14 mouse cellular contexts compared by ENCODE assay signal in genomic region chr11:50062116-50062515, GRCm38 (mm10). TPM values are rescaled to one million over a fixed set of nuclear protein-coding genes. Genes with fewer than 3 reads are reported as not detected.
DNase-seq lines count a peak whose midpoint lies in the region; ATAC-seq and TF ChIP-seq lines count a peak whose summit lies in the region.
"Had no signal": no experiment of that assay in that cellular context is flagged by ENCODE, and none has a peak within 500 bp of the region (broad histone marks: within the 10 kb centered on the region; RNA-seq: fewer than 3 reads in every experiment).

No protein-coding gene starts in this region.

- peak overlapping the region; percentile 56 for H3K27ac ChIP-seq in heart, embryonic 13.5 days (replicated peaks)
- H3K27ac ChIP-seq in midbrain, postnatal 0 days (ENCODE audit: low read depth, low read length) = no peak overlapping the region
- H3K27ac ChIP-seq in midbrain, embryonic 13.5 days = no peak overlapping the region
- no peak overlapping the region for H3K27ac ChIP-seq in neural tube, embryonic 11.5 days (ENCODE audit: low read depth, low read length)
- H3K27ac ChIP-seq: forebrain, embryonic 10.5 days; gastrocnemius, adult 2 months; liver, embryonic 12.5 days; neural tube, embryonic 12.5 days had no signal

- H3K4me3 ChIP-seq in heart, embryonic 13.5 days = no peak overlapping the region
- H3K4me3 ChIP-seq in midbrain, postnatal 0 days (ENCODE audit: low read depth, low read length) = no peak overlapping the region
- H3K4me3 ChIP-seq in midbrain, embryonic 13.5 days (replicated peaks) = no peak overlapping the region
- H3K4me3 ChIP-seq in neural tube, embryonic 11.5 days (ENCODE audit: low read depth, low read length) = no peak overlapping the region
- H3K4me3 ChIP-seq: forebrain, embryonic 10.5 days; gastrocnemius, adult 2 months; liver, embryonic 12.5 days; megakaryocyte, embryonic 14.5 days; neural tube, embryonic 12.5 days had no signal

- H3K4me1 ChIP-seq in heart, embryonic 13.5 days = peaks cover 18% of the 10 kb centered on the region
- H3K4me1 ChIP-seq in midbrain, postnatal 0 days (ENCODE audit: insufficient read depth, low read length) = no peaks in the 10 kb centered on the region
- H3K4me1 ChIP-seq in midbrain, embryonic 13.5 days (replicated peaks) = peaks cover 3% of the 10 kb centered on the region; the same call in 1 of the 2 replicates
- H3K4me1 ChIP-seq in neural tube, embryonic 11.5 days (ENCODE audit: control insufficient read depth, insufficient read depth, low read length) = no peaks in the 10 kb centered on the region
- H3K4me1 ChIP-seq: liver, embryonic 12.5 days; neural tube, embryonic 12.5 days had no signal

- ATAC-seq in heart, embryonic 13.5 days (ENCODE audit: extremely low read depth, insufficient number of reproducible peaks, low FRiP score, low TSS enrichment) = no peak
- ATAC-seq in midbrain, postnatal 0 days (ENCODE audit: low FRiP score) = no peak
- no peak for ATAC-seq in midbrain, embryonic 13.5 days
- no peak for ATAC-seq in neural tube, embryonic 11.5 days (ENCODE audit: insufficient read depth, low FRiP score, low TSS enrichment)
- ATAC-seq: liver, embryonic 12.5 days had no signal

- no peak for DNase-seq in heart, adult 11 months
- peak; percentile 45 for DNase-seq in midbrain, postnatal 0 days (ENCODE audit: low spot score)
- peak; percentile 61 for DNase-seq in cerebellum, adult 9-11 months
- DNase-seq in neural tube, embryonic 11.5 days (ENCODE audit: low spot score) = peak; percentile 52
- DNase-seq in thymus, postnatal 25 days = no peak
- DNase-seq in gastrocnemius, postnatal 25 days = no peak
- DNase-seq: gastrocnemius, adult 2 months; kidney, postnatal 25 days had no signal

- 26% methylated on average over 7 of the region's 7 CpGs for WGBS in heart, embryonic 13.5 days
- 45% methylated on average over 7 of the region's 7 CpGs for WGBS in midbrain, postnatal 0 days
- WGBS in midbrain, embryonic 13.5 days = 60% methylated on average over 7 of the region's 7 CpGs
- WGBS in neural tube, embryonic 11.5 days = 41% methylated on average over 7 of the region's 7 CpGs

- no peaks in the 10 kb centered on the region for H3K27me3 ChIP-seq in heart, embryonic 13.5 days (replicated peaks)
- H3K27me3 ChIP-seq in midbrain, postnatal 0 days (ENCODE audit: insufficient read depth, low read length) = no peaks in the 10 kb centered on the region
- H3K27me3 ChIP-seq in midbrain, embryonic 13.5 days = no peaks in the 10 kb centered on the region
- no peaks in the 10 kb centered on the region for H3K27me3 ChIP-seq in neural tube, embryonic 11.5 days (ENCODE audit: control insufficient read depth, insufficient read depth, low read length)
- H3K27me3 ChIP-seq: liver, embryonic 12.5 days; megakaryocyte, embryonic 14.5 days; neural tube, embryonic 12.5 days had no signal

- peaks cover 4% of the 10 kb centered on the region; the same call in 1 of the 2 replicates for H3K36me3 ChIP-seq in heart, embryonic 13.5 days
- H3K36me3 ChIP-seq in midbrain, postnatal 0 days (ENCODE audit: insufficient read depth, low read length) = peaks cover 5% of the 10 kb centered on the region; the same call in 1 of the 2 replicates
- no peaks in the 10 kb centered on the region for H3K36me3 ChIP-seq in midbrain, embryonic 13.5 days
- no peaks in the 10 kb centered on the region for H3K36me3 ChIP-seq in neural tube, embryonic 11.5 days (ENCODE audit: control insufficient read depth, insufficient read depth, low read length)
- H3K36me3 ChIP-seq: liver, embryonic 12.5 days; neural tube, embryonic 12.5 days had no signal

- no peak overlapping the region for H3K4me2 ChIP-seq in heart, embryonic 13.5 days
- no peak overlapping the region for H3K4me2 ChIP-seq in midbrain, postnatal 0 days (ENCODE audit: low read depth, low read length, poor library complexity, severe bottlenecking)
- no peak overlapping the region for H3K4me2 ChIP-seq in midbrain, embryonic 13.5 days (replicated peaks)
- no peak overlapping the region for H3K4me2 ChIP-seq in neural tube, embryonic 11.5 days (ENCODE audit: low read depth)
- H3K4me2 ChIP-seq: liver, embryonic 12.5 days; neural tube, embryonic 12.5 days had no signal

- TF ChIP-seq CTCF in midbrain, postnatal 0 days (IDR thresholded peaks at IDR 0.05) = no peak

- H3K9ac ChIP-seq in heart, embryonic 13.5 days = peak overlapping the region; percentile 33; the same call in 1 of the 2 replicates
- no peak overlapping the region for H3K9ac ChIP-seq in midbrain, postnatal 0 days (replicated peaks; ENCODE audit: low read length, poor library complexity, severe bottlenecking)
- H3K9ac ChIP-seq in midbrain, embryonic 13.5 days (replicated peaks) = no peak overlapping the region
- no peak overlapping the region for H3K9ac ChIP-seq in neural tube, embryonic 11.5 days (ENCODE audit: low read length)
- H3K9ac ChIP-seq: liver, embryonic 12.5 days; neural tube, embryonic 12.5 days had no signal

- no peaks in the 10 kb centered on the region for H3K9me3 ChIP-seq in heart, embryonic 13.5 days
- no peaks in the 10 kb centered on the region for H3K9me3 ChIP-seq in midbrain, postnatal 0 days (ENCODE audit: low read length)
- H3K9me3 ChIP-seq in midbrain, embryonic 13.5 days = no peaks in the 10 kb centered on the region
- H3K9me3 ChIP-seq in neural tube, embryonic 11.5 days (ENCODE audit: control insufficient read depth, low read length) = no peaks in the 10 kb centered on the region
- H3K9me3 ChIP-seq: forebrain, embryonic 10.5 days; liver, embryonic 12.5 days; megakaryocyte, embryonic 14.5 days; neural tube, embryonic 12.5 days had no signal

RNA-seq across cellular contexts. Expression of gene Rnf130, which starts 37.0 kb away (rescaled TPM):
- polyA plus RNA-seq in heart, embryonic 13.5 days (2015; fragmentation: Nextera tagmentation; extraction: Ambion mirVana) = 25.7 and 29.6 TPM in 2 replicates
- total RNA-seq in midbrain, postnatal 0 days (2014; rRNA removed) = 90.4 and 127 TPM in 2 replicates
- 54.3 and 59.4 TPM in 2 replicates for polyA plus RNA-seq in midbrain, postnatal 0 days (2015; fragmentation: Nextera tagmentation; extraction: Ambion mirVana)
- polyA plus RNA-seq in midbrain, embryonic 13.5 days (2015; fragmentation: Nextera tagmentation; extraction: Ambion mirVana) = 57.9 and 59.0 TPM in 2 replicates
- 79.0 and 80.0 TPM in 2 replicates for polyA plus RNA-seq in neural tube, embryonic 11.5 days (2014; fragmentation: Nextera tagmentation; extraction: Ambion mirVana)
- 10 to 100 TPM; 34.8 to 43.4 TPM for total RNA-seq in gastrocnemius, postnatal 25 days (2021)

Comparison
In these comparisons a context has a peak if more than half of its experiments do, and no peak if none do; other contexts are left out.
1. DNase-seq: peak in midbrain, postnatal 0 days (single experiment), cerebellum, adult 9-11 months (single experiment) and neural tube, embryonic 11.5 days (single experiment); none in heart, adult 11 months (single experiment), thymus, postnatal 25 days (single experiment) and gastrocnemius, postnatal 25 days (single experiment).